Mouse (Mus musculus) NIH3T3 (cell line): ENCODE results near the gene Xkr7.

Experiments used
- DNase-seq: peaks from one replicate; pipeline ENCODE4 v3.0.0-alpha.2; 2012; ENCODE audit warnings: low read depth

Gene Xkr7

GRCm38 (mm10) chr2:153031126-153032082 lies at the start of gene Xkr7:
Gene Xkr7 (plus strand): TSS chr2:153031852.
- no peak for DNase-seq

- DNase-seq, result no peak
Measured at GRCm38 (mm10) chr2:152985582-152985981, 46.1 kb upstream of the Xkr7 start.

- DNase-seq, result no peak
Measured at GRCm38 (mm10) chr2:152991529-152991928, 40.1 kb upstream of the Xkr7 start.

- no peak for DNase-seq
Measured at GRCm38 (mm10) chr2:152997046-152997445, 34.6 kb upstream of the Xkr7 start.

- no peak for DNase-seq
Measured at GRCm38 (mm10) chr2:153002492-153003248, 29.0 kb upstream of the Xkr7 start.

GRCm38 (mm10) chr2:153003681-153004338 lies 27.8 kb upstream of the Xkr7 start:
- no peak for DNase-seq

- no peak for DNase-seq
Measured at GRCm38 (mm10) chr2:153005981-153006380, 25.7 kb upstream of the Xkr7 start.

- DNase-seq, result no peak
Measured at GRCm38 (mm10) chr2:153009192-153009973, 22.3 kb upstream of the Xkr7 start.

- peak; percentile 63 for DNase-seq
Measured at GRCm38 (mm10) chr2:153013724-153014515, 17.7 kb upstream of the Xkr7 start.

- DNase-seq, result peak; percentile 97
Measured at GRCm38 (mm10) chr2:153014758-153015593, 16.7 kb upstream of the Xkr7 start, which contains the start of gene Pdrg1. Gene Pdrg1 (minus strand): TSS chr2:153015427.

GRCm38 (mm10) chr2:153015804-153016203 lies 15.8 kb upstream of the Xkr7 start:
- DNase-seq, result peak; percentile 26

GRCm38 (mm10) chr2:153016786-153017185 lies 14.9 kb upstream of the Xkr7 start:
- no peak for DNase-seq

- DNase-seq, result no peak
Measured at GRCm38 (mm10) chr2:153019355-153019754, 12.3 kb upstream of the Xkr7 start.

- DNase-seq, result peak; percentile 38
Measured at GRCm38 (mm10) chr2:153021163-153021562, 10.5 kb upstream of the Xkr7 start.

GRCm38 (mm10) chr2:153022855-153023254 lies 8.8 kb upstream of the Xkr7 start:
- no peak for DNase-seq

- DNase-seq, result no peak
Measured at GRCm38 (mm10) chr2:153026052-153026451, 5.6 kb upstream of the Xkr7 start.

GRCm38 (mm10) chr2:153027501-153027900 lies 4.2 kb upstream of the Xkr7 start:
- DNase-seq, result no peak

GRCm38 (mm10) chr2:153030422-153030821 lies 1.2 kb upstream of the Xkr7 start:
- DNase-seq, result no peak

GRCm38 (mm10) chr2:153032083-153032842 lies 611 bp downstream of the Xkr7 start:
- DNase-seq, result peak; percentile 55
